In genomic region chr9:66124111-66124531, GRCm38 (mm10) we compare ENCODE assay signal across 8 mouse cellular contexts. TPM values are rescaled to one million over a fixed set of nuclear protein-coding genes. Genes with fewer than 3 reads are reported as not detected.
A peak's percentile ranks its signal among the peaks of the same experiment; 100 is the strongest.
DNase-seq lines count a peak whose midpoint lies in the region; ATAC-seq and TF ChIP-seq lines count a peak whose summit lies in the region.

No protein-coding gene starts in this region.

- H3K27ac ChIP-seq in forebrain, postnatal 0 days (ENCODE audit: low read depth, low read length), result peak overlapping the region; percentile 84
- peak overlapping the region; percentile 70 for H3K27ac ChIP-seq in limb, embryonic 11.5 days (replicated peaks; ENCODE audit: low read depth, low read length)
- peak overlapping the region; percentile 75 for H3K27ac ChIP-seq in midbrain, postnatal 0 days (ENCODE audit: low read depth, low read length)

- no peaks in the 10 kb centered on the region for H3K36me3 ChIP-seq in forebrain, postnatal 0 days (ENCODE audit: insufficient read depth)
- H3K36me3 ChIP-seq in limb, embryonic 11.5 days (ENCODE audit: control insufficient read depth, insufficient read depth, low read length), result no peaks in the 10 kb centered on the region
- no peaks in the 10 kb centered on the region for H3K36me3 ChIP-seq in midbrain, postnatal 0 days (ENCODE audit: insufficient read depth, low read length)

- H3K9ac ChIP-seq in forebrain, postnatal 0 days, result peak overlapping the region; percentile 85
- H3K9ac ChIP-seq in limb, embryonic 11.5 days (ENCODE audit: low read length), result peak overlapping the region; percentile 64
- peak overlapping the region; percentile 83 for H3K9ac ChIP-seq in midbrain, postnatal 0 days (replicated peaks; ENCODE audit: low read length, poor library complexity, severe bottlenecking)

- peak; percentile 11 for ATAC-seq in forebrain, postnatal 0 days
- ATAC-seq in limb, embryonic 11.5 days (ENCODE audit: insufficient number of reproducible peaks, low FRiP score, low TSS enrichment, low read depth), result peak; percentile 11; the same call in 1 of the 2 replicates
- ATAC-seq in midbrain, postnatal 0 days (ENCODE audit: low FRiP score), result peak; percentile 51; the same call in 1 of the 2 replicates

- DNase-seq in right cerebral cortex, postnatal 4 days, result peak; percentile 22
- DNase-seq in right cerebral cortex, postnatal 14 days, result no peak
- peak; percentile 23 for DNase-seq in brain, adult 2 months (ENCODE audit: low read depth, low spot score)
- no peak for DNase-seq in forebrain, postnatal 0 days
- peak; percentile 58 for DNase-seq in limb, embryonic 11.5 days (ENCODE audit: low spot score)
- DNase-seq in midbrain, postnatal 0 days (ENCODE audit: low spot score), result peak; percentile 5
- DNase-seq in thymus, postnatal 0 days (ENCODE audit: low spot score), result no peak
- DNase-seq in left cerebral cortex, adult 8-10 months (ENCODE audit: low spot score in 2 of 2), result no peak

- WGBS in forebrain, postnatal 0 days, result under 1% methylated on average over 12 of the region's 12 CpGs
- under 1% methylated on average over 12 of the region's 12 CpGs for WGBS in limb, embryonic 11.5 days
- under 1% methylated on average over 12 of the region's 12 CpGs for WGBS in midbrain, postnatal 0 days

- no peaks in the 10 kb centered on the region for H3K9me3 ChIP-seq in forebrain, postnatal 0 days (ENCODE audit: low read length)
- H3K9me3 ChIP-seq in limb, embryonic 11.5 days (ENCODE audit: control insufficient read depth, low read length), result no peaks in the 10 kb centered on the region
- no peaks in the 10 kb centered on the region for H3K9me3 ChIP-seq in midbrain, postnatal 0 days (ENCODE audit: low read length)

- H3K4me3 ChIP-seq in forebrain, postnatal 0 days (ENCODE audit: low read depth, low read length), result peak overlapping the region; percentile 71
- peak overlapping the region; percentile 74 for H3K4me3 ChIP-seq in limb, embryonic 11.5 days (ENCODE audit: low read depth, low read length)
- H3K4me3 ChIP-seq in midbrain, postnatal 0 days (ENCODE audit: low read depth, low read length), result peak overlapping the region; percentile 63

- H3K4me2 ChIP-seq in forebrain, postnatal 0 days (ENCODE audit: low read depth), result peak overlapping the region; percentile 51
- peak overlapping the region; percentile 44 for H3K4me2 ChIP-seq in limb, embryonic 11.5 days (ENCODE audit: low read depth, severe bottlenecking)
- H3K4me2 ChIP-seq in midbrain, postnatal 0 days (ENCODE audit: low read depth, low read length, poor library complexity, severe bottlenecking), result peak overlapping the region; percentile 70

- TF ChIP-seq CTCF in forebrain, postnatal 0 days (IDR thresholded peaks at IDR 0.05; ENCODE audit: low read depth), result no peak
- TF ChIP-seq CTCF in midbrain, postnatal 0 days (IDR thresholded peaks at IDR 0.05), result no peak

- peaks cover 5% of the 10 kb centered on the region for H3K4me1 ChIP-seq in forebrain, postnatal 0 days (ENCODE audit: insufficient read depth)
- peaks cover 3% of the 10 kb centered on the region; the same call in 1 of the 2 replicates for H3K4me1 ChIP-seq in limb, embryonic 11.5 days (ENCODE audit: control insufficient read depth, insufficient read depth, low read length)
- peaks cover 25% of the 10 kb centered on the region for H3K4me1 ChIP-seq in midbrain, postnatal 0 days (ENCODE audit: insufficient read depth, low read length)

- H3K27me3 ChIP-seq in forebrain, postnatal 0 days (ENCODE audit: insufficient read depth, low read length), result no peaks in the 10 kb centered on the region
- H3K27me3 ChIP-seq in limb, embryonic 11.5 days (ENCODE audit: control insufficient read depth, insufficient read depth, low read length), result no peaks in the 10 kb centered on the region
- no peaks in the 10 kb centered on the region for H3K27me3 ChIP-seq in midbrain, postnatal 0 days (ENCODE audit: insufficient read depth, low read length)

RNA-seq across cellular contexts. Expression of gene Snx1, which starts 2.3 kb away (rescaled TPM):
- 59.8 and 66.9 TPM in 2 replicates for total RNA-seq in forebrain, postnatal 0 days (2014; rRNA removed)
- polyA plus RNA-seq in forebrain, postnatal 0 days (2015; fragmentation: Nextera tagmentation; extraction: Ambion mirVana), result 42.8 and 51.5 TPM in 2 replicates
- polyA plus RNA-seq in limb, embryonic 11.5 days (2014; fragmentation: Nextera tagmentation; extraction: Ambion mirVana), result 123 and 127 TPM in 2 replicates
- total RNA-seq in midbrain, postnatal 0 days (2014; rRNA removed), result 42.3 and 47.1 TPM in 2 replicates
- polyA plus RNA-seq in midbrain, postnatal 0 days (2015; fragmentation: Nextera tagmentation; extraction: Ambion mirVana), result 38.1 and 44.0 TPM in 2 replicates
- polyA plus RNA-seq in thymus, postnatal 0 days (2015; fragmentation: Nextera tagmentation; extraction: Ambion mirVana), result 109 and 116 TPM in 2 replicates
- total RNA-seq in left cerebral cortex, adult 8-10 months (2022), result 10 to 100 TPM; 76.2 to 82.1 (median 79.1) TPM

RNA-seq across cellular contexts. Expression of gene Ciao2a, which starts 2.3 kb away (rescaled TPM):
- total RNA-seq in forebrain, postnatal 0 days (2014; rRNA removed), result 33.0 and 46.2 TPM in 2 replicates
- 60.7 and 67.7 TPM in 2 replicates for polyA plus RNA-seq in forebrain, postnatal 0 days (2015; fragmentation: Nextera tagmentation; extraction: Ambion mirVana)
- polyA plus RNA-seq in limb, embryonic 11.5 days (2014; fragmentation: Nextera tagmentation; extraction: Ambion mirVana), result 177 and 178 TPM in 2 replicates
- total RNA-seq in midbrain, postnatal 0 days (2014; rRNA removed), result 27.5 and 28.2 TPM in 2 replicates
- polyA plus RNA-seq in midbrain, postnatal 0 days (2015; fragmentation: Nextera tagmentation; extraction: Ambion mirVana), result 62.1 and 65.7 TPM in 2 replicates
- polyA plus RNA-seq in thymus, postnatal 0 days (2015; fragmentation: Nextera tagmentation; extraction: Ambion mirVana), result 226 and 240 TPM in 2 replicates
- total RNA-seq in left cerebral cortex, adult 8-10 months (2022), result 10 to 100 TPM; 25.7 to 26.7 (median 26.5) TPM

RNA-seq across cellular contexts. Expression of gene Dapk2, which starts 33.9 kb away (rescaled TPM):
- 1.9 and 3.4 TPM in 2 replicates for total RNA-seq in forebrain, postnatal 0 days (2014; rRNA removed)
- 1.5 and 1.8 TPM in 2 replicates for polyA plus RNA-seq in forebrain, postnatal 0 days (2015; fragmentation: Nextera tagmentation; extraction: Ambion mirVana)
- 4.0 and 4.3 TPM in 2 replicates for polyA plus RNA-seq in limb, embryonic 11.5 days (2014; fragmentation: Nextera tagmentation; extraction: Ambion mirVana)
- 0.14 and 1.1 TPM in 2 replicates for total RNA-seq in midbrain, postnatal 0 days (2014; rRNA removed)
- polyA plus RNA-seq in midbrain, postnatal 0 days (2015; fragmentation: Nextera tagmentation; extraction: Ambion mirVana), result 0.43 and 0.58 TPM in 2 replicates
- polyA plus RNA-seq in thymus, postnatal 0 days (2015; fragmentation: Nextera tagmentation; extraction: Ambion mirVana), result 4.7 and 5.4 TPM in 2 replicates
- total RNA-seq in left cerebral cortex, adult 8-10 months (2022), result 1 to 10 TPM; 1.4 to 2.5 (median 1.6) TPM

RNA-seq across cellular contexts. Expression of gene Snx22, which starts 54.6 kb away (rescaled TPM):
- total RNA-seq in forebrain, postnatal 0 days (2014; rRNA removed), result 4.0 and 5.8 TPM in 2 replicates
- polyA plus RNA-seq in forebrain, postnatal 0 days (2015; fragmentation: Nextera tagmentation; extraction: Ambion mirVana), result 7.3 and 7.5 TPM in 2 replicates
- polyA plus RNA-seq in limb, embryonic 11.5 days (2014; fragmentation: Nextera tagmentation; extraction: Ambion mirVana), result 2.3 and 2.9 TPM in 2 replicates
- total RNA-seq in midbrain, postnatal 0 days (2014; rRNA removed), result 6.7 and 7.4 TPM in 2 replicates
- 9.6 and 11.1 TPM in 2 replicates for polyA plus RNA-seq in midbrain, postnatal 0 days (2015; fragmentation: Nextera tagmentation; extraction: Ambion mirVana)
- polyA plus RNA-seq in thymus, postnatal 0 days (2015; fragmentation: Nextera tagmentation; extraction: Ambion mirVana), result 1.4 TPM in 2 replicates
- total RNA-seq in left cerebral cortex, adult 8-10 months (2022), result 1 to 10 TPM; 4.3 to 6.0 (median 5.2) TPM

Comparison
In these comparisons a context has a peak if more than half of its experiments do, and no peak if none do; other contexts are left out.
1. DNase-seq: peak in right cerebral cortex, postnatal 4 days (single experiment), brain, adult 2 months (single experiment), limb, embryonic 11.5 days (single experiment) and midbrain, postnatal 0 days (single experiment); none in right cerebral cortex, postnatal 14 days (single experiment), forebrain, postnatal 0 days (single experiment), thymus, postnatal 0 days (single experiment) and left cerebral cortex, adult 8-10 months (0 of 2).
2. Peak in every context shown above with its lines, with median percentiles within 50 percentile points of each other: ATAC-seq, H3K27ac ChIP-seq, H3K4me2 ChIP-seq, H3K4me3 ChIP-seq and H3K9ac ChIP-seq.